Mouse (Mus musculus) midbrain, embryonic 10.5 days (tissue): ENCODE data around the gene Gm9918. TPM values are rescaled to one million over a fixed set of nuclear protein-coding genes. Genes with fewer than 3 reads are reported as not detected.

Source experiments
- DNase-seq: peaks from one replicate; pipeline ENCODE4 v3.0.0-alpha.2; 2017; ENCODE audit warnings: low spot score
- H3K27ac ChIP-seq: fragments of 300-500 bp; sonication (generic); replicated peaks from 2 replicates; pipeline ENCODE4 v1.5.1; 2016; ENCODE audit warnings: mild to moderate bottlenecking
- H3K27me3 ChIP-seq: fragments of 300-500 bp; sonication (generic); 2 replicates; pipeline ENCODE4 v1.6.1; 2016; ENCODE audit warnings: low read depth, mild to moderate bottlenecking; ENCODE audit not compliant: poor library complexity, severe bottlenecking
- H3K36me3 ChIP-seq: fragments of 300-500 bp; sonication (generic); 2 replicates; pipeline ENCODE4 v1.6.1; 2016; ENCODE audit warnings: mild to moderate bottlenecking, moderate library complexity
- H3K4me1 ChIP-seq: fragments of 300-500 bp; sonication (generic); 2 replicates; pipeline ENCODE4 v1.6.1; 2016
- H3K4me3 ChIP-seq: fragments of 300-500 bp; sonication (generic); 2 replicates; pipeline ENCODE4 v1.5.1; 2016; ENCODE audit warnings: mild to moderate bottlenecking, moderate library complexity
- H3K9me3 ChIP-seq: fragments of 300-500 bp; sonication (generic); replicated peaks from 2 replicates; pipeline ENCODE4 v1.6.1; 2016; ENCODE audit warnings: mild to moderate bottlenecking
- WGBS: fragments of 180-500 bp; shearing (Covaris S2); methylation state at CpG from one replicate; pipeline ENCODE4 v1.1.7; 2016; 5-methylcytosine and 5-hydroxymethylcytosine counted together
- polyA plus RNA-seq: library from polyadenylated mRNA; unstranded; fragments of >200 nt; fragmentation: Nextera tagmentation; extraction: Ambion mirVana; gene quantifications from 2 replicates; pipeline ENCODE4 v1.2.1, GENCODE M21; 2016

The Gm9918 gene
- polyA plus RNA-seq, 1 experiment from 2014 or later: 0.35 TPM

- Histone ChIP-seq H3K4me3 (peak overlapping the region; percentile 81), H3K4me1 (peaks cover 13% of the 10 kb centered on the region), H3K36me3 (peaks cover 39% of the 10 kb centered on the region), H3K27ac (peak overlapping the region; percentile 86), H3K27me3 (no peaks in the 10 kb centered on the region), H3K9me3 (no peaks in the 10 kb centered on the region)
- DNase-seq: no peak
- WGBS: 5% methylated on average over 24 of the region's 24 CpGs
Observed at GRCm38 (mm10) chr15:102296368-102297006, 26.1 kb downstream of the Gm9918 start.

DNA sequence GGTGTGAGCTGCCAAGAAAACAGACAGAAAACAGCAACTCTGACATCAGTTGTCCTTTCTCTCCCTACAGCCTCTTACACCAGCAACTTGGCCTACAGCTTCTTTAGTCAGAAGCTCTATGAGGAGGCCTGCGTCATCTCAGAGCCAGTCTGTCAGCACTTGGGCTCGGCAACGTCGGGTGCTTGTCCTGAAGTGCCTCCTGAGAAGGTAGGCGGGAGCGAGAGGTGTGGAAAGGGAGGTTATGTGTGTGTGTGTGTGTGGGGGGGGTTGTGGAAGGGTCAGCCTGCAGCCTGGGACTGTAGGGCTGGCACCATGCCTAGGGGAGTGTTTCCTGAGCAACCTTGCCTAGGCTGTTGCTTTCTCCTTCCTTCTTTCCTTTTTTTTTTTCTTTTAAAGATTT is 32.2 kb downstream of the Gm9918 start:
- H3K27ac ChIP-seq: no peak overlapping the region
- no peak overlapping the region for H3K4me3 ChIP-seq
- H3K9me3 ChIP-seq: no peaks in the 10 kb centered on the region
- H3K27me3 ChIP-seq: no peaks in the 10 kb centered on the region
- H3K4me1 ChIP-seq: no peaks in the 10 kb centered on the region
- peaks cover 96% of the 10 kb centered on the region for H3K36me3 ChIP-seq
- WGBS: 93% methylated on average over 6 of the region's 6 CpGs
- DNase-seq: no peak

- Histone ChIP-seq H3K4me3 (no peak overlapping the region), H3K36me3 (peaks cover 96% of the 10 kb centered on the region), H3K9me3 (no peaks in the 10 kb centered on the region), H3K4me1 (no peaks in the 10 kb centered on the region), H3K27ac (no peak overlapping the region), H3K27me3 (no peaks in the 10 kb centered on the region)
- 90% methylated on average over 9 of the region's 9 CpGs for WGBS
- no peak for DNase-seq
Observed at GRCm38 (mm10) chr15:102308717-102309116, 38.4 kb downstream of the Gm9918 start.

GRCm38 (mm10) chr15:102310074-102310845 is 39.9 kb downstream of the Gm9918 start:
- no peaks in the 10 kb centered on the region for H3K4me1 ChIP-seq
- DNase-seq: no peak
- no peaks in the 10 kb centered on the region for H3K27me3 ChIP-seq
- H3K4me3 ChIP-seq: no peak overlapping the region
- H3K27ac ChIP-seq: no peak overlapping the region
- H3K36me3 ChIP-seq: peaks cover 96% of the 10 kb centered on the region
- WGBS: 91% methylated on average over 10 of the region's 10 CpGs
- no peaks in the 10 kb centered on the region for H3K9me3 ChIP-seq

DNA sequence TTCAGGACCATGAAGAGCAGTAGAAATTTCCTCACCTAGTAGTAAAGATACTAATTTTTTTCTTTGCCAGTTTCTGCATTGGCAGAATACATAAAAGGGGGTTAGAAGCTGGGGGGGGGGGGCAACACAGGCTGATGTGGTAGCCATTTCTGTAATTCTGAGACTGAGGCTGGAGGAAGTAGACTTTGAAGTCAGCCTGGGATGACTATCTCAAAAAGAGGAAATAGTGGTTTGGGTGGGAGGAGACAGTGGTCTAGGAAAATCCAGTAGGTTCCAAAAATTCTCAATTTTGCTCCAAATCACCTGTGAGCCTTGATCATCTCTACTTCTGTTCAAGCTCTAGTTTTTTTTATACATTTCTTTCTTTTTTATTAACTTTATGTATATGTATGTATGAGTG is 41.1 kb downstream of the Gm9918 start:
- peaks cover 96% of the 10 kb centered on the region for H3K36me3 ChIP-seq

DNA sequence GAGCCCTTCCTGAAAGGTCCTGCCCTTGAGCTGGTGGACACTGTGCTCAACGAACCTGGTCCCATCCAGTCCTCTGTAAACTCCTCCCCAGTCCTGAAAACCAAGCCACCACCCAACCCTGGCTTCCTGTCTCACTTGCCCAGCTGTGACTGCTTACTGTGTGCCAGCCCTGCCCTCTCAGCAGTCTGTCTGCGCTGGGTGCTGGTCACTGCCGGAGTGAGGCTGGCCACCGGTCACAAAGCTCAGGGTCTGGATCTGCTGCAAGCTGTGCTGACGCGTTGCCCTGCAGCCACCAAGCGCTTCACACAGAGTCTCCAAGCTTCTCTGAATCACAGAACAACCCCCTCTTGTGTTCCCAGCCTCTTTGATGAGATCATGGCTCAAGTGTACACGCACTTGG is 44.9 kb downstream of the Gm9918 start:
- H3K4me1 ChIP-seq: no peaks in the 10 kb centered on the region
- no peak overlapping the region for H3K4me3 ChIP-seq
- no peaks in the 10 kb centered on the region for H3K9me3 ChIP-seq
- no peak for DNase-seq
- H3K36me3 ChIP-seq: peaks cover 96% of the 10 kb centered on the region
- 96% methylated on average over 8 of the region's 8 CpGs for WGBS
- no peak overlapping the region for H3K27ac ChIP-seq
- no peaks in the 10 kb centered on the region for H3K27me3 ChIP-seq

More for the DNA sequence above, 41.1 kb downstream of the Gm9918 start:
- H3K27me3 ChIP-seq: no peaks in the 10 kb centered on the region
- no peaks in the 10 kb centered on the region for H3K9me3 ChIP-seq
- no peak overlapping the region for H3K4me3 ChIP-seq
- no peak for DNase-seq
- H3K27ac ChIP-seq: no peak overlapping the region
- no peaks in the 10 kb centered on the region for H3K4me1 ChIP-seq

GRCm38 (mm10) chr15:102316263-102316662 is 45.9 kb downstream of the Gm9918 start:
- 89% methylated on average over 6 of the region's 6 CpGs for WGBS

More at GRCm38 (mm10) chr15:102316263-102316662, 45.9 kb downstream of the Gm9918 start:
- no peak overlapping the region for H3K27ac ChIP-seq
- no peaks in the 10 kb centered on the region for H3K4me1 ChIP-seq
- peak; percentile 42 for DNase-seq
- H3K9me3 ChIP-seq: no peaks in the 10 kb centered on the region
- H3K27me3 ChIP-seq: no peaks in the 10 kb centered on the region
- H3K4me3 ChIP-seq: no peak overlapping the region
- H3K36me3 ChIP-seq: peaks cover 98% of the 10 kb centered on the region

Other genes starting within 250 kb of the Gm9918 start
- 11.4 and 21.0 TPM in 2 replicates for gene Krt18, start 242.4 kb upstream of the Gm9918 start, polyA plus RNA-seq
- gene Eif4b, start 196.8 kb upstream of the Gm9918 start, polyA plus RNA-seq: 113 and 125 TPM in 2 replicates
- 8.9 and 9.4 TPM in 2 replicates for gene Tns2, start 170.2 kb upstream of the Gm9918 start, polyA plus RNA-seq
- gene Spryd3, start 134.3 kb upstream of the Gm9918 start, polyA plus RNA-seq: 13.7 and 15.5 TPM in 2 replicates
- 0.32 and 0.38 TPM in 2 replicates for gene Igfbp6, start 126.2 kb upstream of the Gm9918 start, polyA plus RNA-seq
- 0.14 and 0.20 TPM in 2 replicates for gene Soat2, start 120.0 kb upstream of the Gm9918 start, polyA plus RNA-seq
- 63.0 and 72.4 TPM in 2 replicates for gene Zfp740, start 67.3 kb upstream of the Gm9918 start, polyA plus RNA-seq
- gene Csad, start 65.8 kb upstream of the Gm9918 start, polyA plus RNA-seq: 32.8 and 38.8 TPM in 2 replicates
- gene Itgb7, start 38.6 kb upstream of the Gm9918 start, polyA plus RNA-seq: 0.31 and 0.56 TPM in 2 replicates
- 14.3 and 16.2 TPM in 2 replicates for gene Rarg, start 13.0 kb upstream of the Gm9918 start, polyA plus RNA-seq
- gene Mfsd5, start 8.9 kb downstream of the Gm9918 start, polyA plus RNA-seq: 59.2 and 63.2 TPM in 2 replicates
- 47.4 and 54.4 TPM in 2 replicates for gene Espl1, start 25.7 kb downstream of the Gm9918 start, polyA plus RNA-seq
- 335 and 345 TPM in 2 replicates for gene Pfdn5, start 55.6 kb downstream of the Gm9918 start, polyA plus RNA-seq
- gene Myg1, start 61.1 kb downstream of the Gm9918 start, polyA plus RNA-seq: 125 and 134 TPM in 2 replicates
- 115 and 128 TPM in 2 replicates for gene Aaas, start 80.2 kb downstream of the Gm9918 start, polyA plus RNA-seq
- gene Sp7, start 96.6 kb downstream of the Gm9918 start, polyA plus RNA-seq: 0.59 and 0.66 TPM in 2 replicates
- gene Sp1, start 135.6 kb downstream of the Gm9918 start, polyA plus RNA-seq: 7.9 and 8.9 TPM in 2 replicates
- 0.10 and 0.50 TPM in 2 replicates for gene Amhr2, start 174.8 kb downstream of the Gm9918 start, polyA plus RNA-seq
- 75.7 and 82.3 TPM in 2 replicates for gene Prr13, start 188.5 kb downstream of the Gm9918 start, polyA plus RNA-seq
- 194 and 201 TPM in 2 replicates for gene Pcbp2, start 200.0 kb downstream of the Gm9918 start, polyA plus RNA-seq
- 3.5 TPM in 1 of 2 replicates, not detected in the other for gene Gm10337, start 233.2 kb downstream of the Gm9918 start, polyA plus RNA-seq
- 23.4 and 31.8 TPM in 2 replicates for gene Map3k12, start 246.5 kb downstream of the Gm9918 start, polyA plus RNA-seq
- gene Tarbp2, start 247.6 kb downstream of the Gm9918 start, polyA plus RNA-seq: 133 and 143 TPM in 2 replicates